Mouse (Mus musculus) heart, embryonic 10.5 days (tissue): ENCODE data around the gene Gm11937. TPM values are rescaled to one million over a fixed set of nuclear protein-coding genes. Genes with fewer than 3 reads are reported as not detected.
"Not testable (repeated sequence)": the region's sequence is repeated elsewhere in the genome, so short reads cannot be mapped to it uniquely, and the experiment has no call there.

Experiments used
- DNase-seq: peaks from one replicate; pipeline ENCODE4 v3.0.0-alpha.2; 2017; ENCODE audit warnings: low spot score
- H3K27ac ChIP-seq: fragments of 300-500 bp; sonication (generic); 2 replicates; pipeline ENCODE4 v1.5.1; 2016; ENCODE audit warnings: mild to moderate bottlenecking
- H3K27me3 ChIP-seq: fragments of 300-500 bp; sonication (generic); 2 replicates; pipeline ENCODE4 v1.6.1; 2016; ENCODE audit warnings: mild to moderate bottlenecking; ENCODE audit not compliant: poor library complexity, insufficient read depth, severe bottlenecking
- H3K36me3 ChIP-seq: fragments of 300-500 bp; sonication (generic); 2 replicates; pipeline ENCODE4 v1.6.1; 2016; ENCODE audit warnings: mild to moderate bottlenecking, moderate library complexity
- H3K4me1 ChIP-seq: fragments of 300-500 bp; sonication (generic); 2 replicates; pipeline ENCODE4 v1.6.1; 2016; ENCODE audit warnings: mild to moderate bottlenecking
- H3K4me3 ChIP-seq: fragments of 300-500 bp; sonication (generic); 2 replicates; pipeline ENCODE4 v1.5.1; 2016; ENCODE audit warnings: mild to moderate bottlenecking, moderate library complexity
- H3K9me3 ChIP-seq: fragments of 300-500 bp; sonication (generic); 2 replicates; pipeline ENCODE4 v1.6.1; 2016; ENCODE audit warnings: mild to moderate bottlenecking, moderate library complexity
- WGBS: fragments of 180-500 bp; shearing (Covaris S2); methylation state at CpG from one replicate; pipeline ENCODE4 v1.1.7; 2016; 5-methylcytosine and 5-hydroxymethylcytosine counted together
- polyA plus RNA-seq: library from polyadenylated mRNA; unstranded; fragments of >200 nt; fragmentation: Nextera tagmentation; extraction: Ambion mirVana; gene quantifications from 2 replicates; pipeline ENCODE4 v1.2.1, GENCODE M21; 2016

The Gm11937 gene
- polyA plus RNA-seq, 1 experiment from 2014 or later = not detected

DNA sequence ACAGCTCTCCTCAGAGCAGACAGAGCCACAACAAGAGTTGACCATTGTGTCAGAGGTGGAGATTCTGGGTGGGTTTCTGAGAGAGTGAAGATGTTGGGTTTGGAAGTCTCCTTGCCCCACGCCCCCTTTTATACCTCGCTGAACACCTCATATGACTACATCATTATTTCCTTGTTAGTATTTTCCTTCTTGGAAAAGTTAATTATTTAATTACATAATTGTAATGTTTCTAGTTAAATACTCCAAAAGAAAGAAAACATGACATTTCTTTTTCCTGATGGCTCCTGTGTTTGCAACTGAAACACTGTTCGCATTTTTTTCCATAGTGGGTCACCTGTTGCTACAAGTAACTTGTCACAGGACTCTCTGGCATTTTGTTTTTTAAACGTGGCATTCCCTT lies 18.1 kb upstream of the Gm11937 start, which contains the start of gene Krtap4-1:
Gene Krtap4-1 (minus strand): TSS at position 101 of the 400 bp plus-strand sequence.
- H3K9me3 ChIP-seq = no peaks in the 10 kb centered on the region
- DNase-seq = no peak
- peaks cover 4% of the 10 kb centered on the region for H3K27me3 ChIP-seq
- H3K4me3 ChIP-seq = no peak within 1 kb of the TSS
- WGBS = 68% methylated on average over 4 of the region's 4 CpGs
- no peak within 1 kb of the TSS for H3K27ac ChIP-seq
- no peaks in the 10 kb centered on the region for H3K4me1 ChIP-seq
- no peaks in the 10 kb centered on the region for H3K36me3 ChIP-seq

DNA sequence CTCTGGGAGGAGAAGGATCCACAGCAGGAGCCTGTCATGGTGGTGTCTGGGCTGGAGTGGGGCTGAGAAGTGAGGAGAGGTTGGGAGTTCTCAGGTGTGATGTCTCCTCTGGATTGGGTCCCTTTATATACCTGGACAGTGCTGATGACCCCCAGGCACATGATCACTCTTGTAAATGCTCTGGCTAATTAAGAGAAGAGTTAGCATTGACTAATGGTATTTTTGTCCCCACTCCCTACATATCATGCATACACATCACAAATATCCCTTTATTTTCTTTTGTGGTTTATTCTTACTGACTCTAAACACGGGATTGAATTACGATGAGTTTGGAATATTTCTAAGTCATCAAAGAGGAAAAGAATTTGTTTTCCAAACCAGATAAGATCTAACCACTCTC lies 10.3 kb upstream of the Gm11937 start, which contains the start of gene Gm11562:
Gene Gm11562 (minus strand): TSS at position 101 of the 400 bp plus-strand sequence.
- Histone ChIP-seq H3K36me3 (no peaks in the 10 kb centered on the region), H3K27me3 (no peaks in the 10 kb centered on the region), H3K4me3 (no peak within 1 kb of the TSS), H3K27ac (no peak within 1 kb of the TSS), H3K9me3 (no peaks in the 10 kb centered on the region), H3K4me1 (no peaks in the 10 kb centered on the region)
- 75% methylated on average over 2 of the region's 2 CpGs for WGBS
- DNase-seq = no peak

DNA sequence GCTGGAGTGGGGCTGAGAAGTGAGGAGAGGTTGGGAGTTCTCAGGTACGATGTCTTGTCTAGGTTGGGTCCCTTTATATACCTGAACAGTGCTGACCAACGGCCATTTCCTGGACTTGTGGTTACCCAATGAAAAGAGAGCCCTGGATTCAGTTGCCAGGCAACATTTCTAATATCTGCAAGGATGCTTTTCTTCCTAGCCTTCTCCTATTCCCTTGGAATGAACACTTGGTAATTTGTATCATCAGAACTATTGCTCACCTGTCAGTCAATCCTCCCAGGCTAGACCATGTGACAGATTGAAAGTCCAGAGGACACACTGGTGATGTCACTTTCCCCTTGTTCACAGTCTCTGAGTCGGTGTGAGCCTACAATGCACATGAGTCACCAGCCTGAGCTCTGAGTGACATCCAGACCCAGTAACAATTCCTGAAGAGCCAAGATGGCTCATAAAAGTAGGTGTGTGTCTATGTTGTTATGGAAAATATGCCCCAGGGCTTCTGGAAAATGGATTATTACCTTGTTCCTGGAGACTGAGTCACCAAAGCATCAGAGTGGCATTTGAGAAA lies 4.9 kb upstream of the Gm11937 start, which contains the start of gene Krtap2-4:
Gene Krtap2-4 (minus strand): TSS at position 51 of the 568 bp plus-strand sequence.
- no peak within 1 kb of the TSS for H3K27ac ChIP-seq
- no peaks in the 10 kb centered on the region for H3K9me3 ChIP-seq
- H3K27me3 ChIP-seq = no peaks in the 10 kb centered on the region
- H3K4me3 ChIP-seq = no peak within 1 kb of the TSS
- no peaks in the 10 kb centered on the region for H3K4me1 ChIP-seq
- WGBS = 73% methylated on average over 3 of the region's 3 CpGs
- DNase-seq = no peak
- H3K36me3 ChIP-seq = no peaks in the 10 kb centered on the region

DNA sequence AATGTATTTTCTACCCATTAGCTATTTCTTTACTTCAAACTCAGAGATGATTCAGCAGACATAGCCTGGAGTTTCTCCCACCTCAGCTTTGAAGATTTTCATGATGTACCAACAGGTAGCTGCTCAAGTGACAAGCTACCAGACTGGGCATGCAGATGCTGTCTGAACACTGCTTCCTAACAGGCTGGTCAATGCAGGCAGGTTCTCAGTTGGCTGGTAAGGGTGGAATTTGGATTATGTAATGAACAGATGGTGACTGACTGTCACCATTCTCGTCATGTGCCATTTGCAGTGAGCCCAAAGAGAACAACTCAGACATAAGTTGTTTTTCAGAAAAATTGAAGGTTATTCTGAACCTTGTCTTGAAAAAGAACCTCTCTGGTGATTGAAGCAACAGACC lies 863 bp downstream of the Gm11937 start:
- H3K9me3 ChIP-seq = no peaks in the 10 kb centered on the region
- H3K4me3 ChIP-seq = no peak overlapping the region
- WGBS = 65% methylated on average over 1 of the region's 1 CpGs
- no peaks in the 10 kb centered on the region for H3K36me3 ChIP-seq
- no peaks in the 10 kb centered on the region for H3K4me1 ChIP-seq
- no peak for DNase-seq
- no peak overlapping the region for H3K27ac ChIP-seq
- H3K27me3 ChIP-seq = no peaks in the 10 kb centered on the region

DNA sequence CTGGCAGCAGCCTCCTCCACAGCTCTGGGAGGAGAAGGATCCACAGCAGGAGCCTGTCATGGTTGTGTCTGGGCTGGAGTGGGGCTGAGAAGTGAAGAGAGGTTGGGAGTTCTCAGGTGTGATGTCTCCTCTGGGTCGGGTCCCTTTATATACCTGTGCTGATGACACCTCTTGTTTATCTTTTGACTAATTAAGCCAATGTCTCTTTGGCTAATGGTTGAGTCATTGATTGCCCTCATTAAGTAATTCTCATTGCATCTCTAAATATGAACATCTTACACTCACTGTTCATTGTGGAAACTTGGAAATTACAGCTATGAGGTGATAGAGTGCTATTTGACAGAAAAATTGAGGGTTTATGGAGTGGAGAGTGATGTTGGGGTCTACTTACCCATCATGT lies 6.8 kb downstream of the Gm11937 start, which contains the start of gene Gm11938:
Gene Gm11938 (minus strand): TSS at position 101 of the 400 bp plus-strand sequence.
- H3K27me3 ChIP-seq, H3K9me3 ChIP-seq, DNase-seq, H3K36me3 ChIP-seq, H3K4me1 ChIP-seq, H3K4me3 ChIP-seq, H3K27ac ChIP-seq: not testable (repeated sequence)
- 53% methylated on average over 1 of the region's 1 CpGs for WGBS

DNA sequence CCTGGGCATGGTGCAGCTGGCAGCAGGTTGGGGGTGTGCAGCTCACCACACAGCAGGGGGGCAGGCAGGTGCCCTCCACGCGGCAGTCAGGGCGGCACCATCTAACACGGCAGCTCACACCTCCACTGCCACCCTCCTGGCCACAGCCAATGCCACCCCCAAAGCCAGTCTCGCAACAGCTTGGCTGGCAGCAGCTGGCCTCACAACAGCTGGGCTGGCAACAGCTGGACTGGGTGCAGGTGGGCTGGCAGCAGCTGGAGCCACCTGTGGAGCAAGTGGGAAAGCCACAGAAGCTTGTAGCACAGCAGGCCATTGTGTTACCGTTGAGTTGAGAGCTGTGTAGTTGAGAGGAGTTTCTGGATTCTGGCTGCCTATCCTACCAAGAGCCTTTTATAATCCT lies 12.2 kb downstream of the Gm11937 start, which contains the start of gene Krtap9-3:
Gene Krtap9-3 (minus strand): TSS at position 364 of the 400 bp plus-strand sequence.
- H3K4me3 ChIP-seq, DNase-seq, H3K4me1 ChIP-seq, H3K9me3 ChIP-seq, H3K36me3 ChIP-seq, H3K27me3 ChIP-seq, H3K27ac ChIP-seq: not testable (repeated sequence)
- 78% methylated on average over 6 of the region's 6 CpGs for WGBS

DNA sequence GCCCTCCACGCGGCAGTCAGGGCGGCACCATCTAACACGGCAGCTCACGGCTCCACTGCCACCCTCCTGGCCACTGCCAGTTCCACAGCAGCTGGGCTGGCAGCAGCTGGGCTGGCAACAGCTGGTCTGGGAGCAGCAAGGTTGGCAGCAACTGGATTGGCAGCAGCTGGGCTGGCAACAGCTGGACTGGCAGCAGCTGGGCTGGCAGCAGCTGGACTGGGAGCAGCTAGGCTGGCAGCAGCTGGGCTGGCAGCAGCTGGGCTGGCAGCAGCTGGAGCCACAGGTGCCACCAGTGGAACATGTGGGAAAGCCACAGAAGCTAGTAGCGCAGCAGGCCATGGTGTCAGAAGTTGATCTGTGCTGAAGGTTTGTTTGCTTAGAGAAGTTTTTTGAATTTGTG lies 19.0 kb downstream of the Gm11937 start, which contains the start of gene Krtap1-3:
Gene Krtap1-3 (minus strand): TSS at position 359 of the 400 bp plus-strand sequence.
- Histone ChIP-seq H3K9me3 (no peaks in the 10 kb centered on the region), H3K4me1 (no peaks in the 10 kb centered on the region), H3K27me3 (no peaks in the 10 kb centered on the region), H3K4me3 (no peak within 1 kb of the TSS), H3K27ac (no peak within 1 kb of the TSS), H3K36me3 (no peaks in the 10 kb centered on the region)
- no peak for DNase-seq
- 83% methylated on average over 6 of the region's 6 CpGs for WGBS

DNA sequence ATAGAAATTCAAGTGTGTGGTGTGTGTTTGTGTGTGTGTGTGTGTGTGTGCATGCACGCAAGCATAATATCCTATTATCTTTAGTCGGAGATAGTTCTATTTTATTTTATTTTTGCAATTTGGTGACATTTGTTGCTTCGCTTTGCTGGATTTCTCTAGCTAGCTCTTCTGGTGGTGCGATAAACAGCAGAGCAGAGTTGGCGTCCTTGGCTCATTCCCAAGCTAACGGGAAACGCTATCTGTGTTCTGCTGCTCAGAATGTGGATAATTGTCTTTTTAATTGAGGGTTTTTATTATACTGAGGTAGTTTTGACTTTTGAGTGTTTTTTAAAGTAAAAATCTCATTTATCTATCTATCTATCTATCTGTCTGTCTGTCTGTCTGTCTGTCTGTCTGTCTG lies 24.9 kb downstream of the Gm11937 start:
- H3K4me3 ChIP-seq = no peak overlapping the region
- H3K27ac ChIP-seq = no peak overlapping the region
- no peaks in the 10 kb centered on the region for H3K4me1 ChIP-seq
- 89% methylated on average over 7 of the region's 7 CpGs for WGBS
- H3K9me3 ChIP-seq = no peaks in the 10 kb centered on the region
- DNase-seq = no peak
- H3K36me3 ChIP-seq = no peaks in the 10 kb centered on the region
- 0 out of 2 replicates have a peak, but pooled peaks cover 5% of the 10 kb centered on the region for H3K27me3 ChIP-seq

DNA sequence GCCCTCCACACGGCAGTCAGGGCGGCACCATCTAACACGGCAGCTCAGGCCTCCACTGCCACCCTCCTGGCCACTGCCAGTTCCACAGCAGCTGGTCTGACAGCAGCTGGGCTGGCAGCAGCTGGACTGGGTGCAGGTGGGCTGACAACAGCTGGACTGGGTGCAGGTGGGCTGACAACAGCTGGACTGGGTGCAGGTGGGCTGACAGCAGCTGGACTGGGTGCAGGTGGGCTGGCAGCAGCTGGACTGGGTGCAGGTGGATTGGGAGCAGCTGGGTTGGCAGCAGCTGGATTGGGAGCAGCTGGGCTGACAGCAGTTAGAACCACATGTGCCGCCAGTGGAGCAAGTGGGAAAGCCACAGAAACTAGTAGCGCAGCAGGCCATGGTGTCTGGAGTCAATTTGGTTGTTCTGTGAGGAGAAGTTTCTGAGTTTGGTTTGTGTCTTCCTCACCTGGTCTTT lies 26.7 kb downstream of the Gm11937 start, which contains the start of gene Krtap1-4:
Gene Krtap1-4 (minus strand): TSS at position 410 of the 460 bp plus-strand sequence.
- Histone ChIP-seq H3K9me3 (no peaks in the 10 kb centered on the region), H3K36me3 (no peaks in the 10 kb centered on the region), H3K27ac (no peak within 1 kb of the TSS), H3K27me3 (0 out of 2 replicates have a peak, but pooled peaks cover 5% of the 10 kb centered on the region), H3K4me1 (no peaks in the 10 kb centered on the region), H3K4me3 (no peak within 1 kb of the TSS)
- DNase-seq = no peak
- WGBS = 89% methylated on average over 5 of the region's 5 CpGs

DNA sequence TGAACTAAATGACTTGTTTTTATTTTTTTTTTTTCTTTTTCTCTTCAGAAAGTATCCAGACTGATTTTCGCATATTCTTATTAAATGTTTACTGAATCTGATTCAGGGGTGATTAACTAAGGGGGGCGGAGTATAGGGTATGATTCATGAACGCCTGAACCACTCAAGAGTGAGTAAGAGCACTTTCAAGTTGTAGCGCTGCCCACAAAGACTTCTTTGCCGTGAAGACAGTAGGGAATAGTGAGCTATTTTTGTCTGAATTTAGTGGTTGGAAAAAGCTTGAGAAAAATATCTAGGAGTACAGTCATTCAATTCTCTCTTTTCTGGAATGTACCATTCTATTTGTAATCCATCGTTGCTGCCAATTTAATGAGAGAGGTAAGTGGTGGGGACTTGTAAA lies 28.4 kb downstream of the Gm11937 start:
- 80% methylated on average over 6 of the region's 6 CpGs for WGBS

DNA sequence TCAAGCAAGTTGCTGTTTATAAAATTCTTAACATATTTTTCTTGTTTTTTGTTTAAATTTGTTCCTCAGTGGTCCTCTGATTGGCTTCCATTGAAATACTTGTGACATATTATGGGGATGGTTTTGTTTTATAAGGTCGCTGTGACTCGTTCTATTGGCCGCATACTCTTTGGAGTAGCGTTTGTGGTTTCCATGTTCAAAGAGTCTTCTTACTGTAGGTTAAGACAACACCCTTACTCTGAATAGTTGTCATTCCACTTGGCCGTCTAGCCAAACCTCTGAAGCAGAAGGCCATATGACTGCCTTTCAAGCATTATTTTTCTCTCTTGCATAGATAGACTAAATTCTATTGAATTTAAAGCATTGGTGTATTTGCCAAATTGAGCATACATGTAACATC lies 28.9 kb downstream of the Gm11937 start:
- no peak for DNase-seq
- H3K4me3 ChIP-seq = no peak overlapping the region
- H3K27me3 ChIP-seq = 0 out of 2 replicates have a peak, but pooled peaks cover 5% of the 10 kb centered on the region
- no peak overlapping the region for H3K27ac ChIP-seq
- H3K4me1 ChIP-seq = no peaks in the 10 kb centered on the region
- WGBS = 86% methylated on average over 5 of the region's 5 CpGs
- no peaks in the 10 kb centered on the region for H3K9me3 ChIP-seq
- no peaks in the 10 kb centered on the region for H3K36me3 ChIP-seq

More for the DNA sequence above, 28.4 kb downstream of the Gm11937 start:
- Histone ChIP-seq H3K4me1 (no peaks in the 10 kb centered on the region), H3K4me3 (no peak overlapping the region), H3K36me3 (no peaks in the 10 kb centered on the region), H3K27me3 (0 out of 2 replicates have a peak, but pooled peaks cover 5% of the 10 kb centered on the region), H3K27ac (no peak overlapping the region), H3K9me3 (no peaks in the 10 kb centered on the region)
- DNase-seq = no peak

DNA sequence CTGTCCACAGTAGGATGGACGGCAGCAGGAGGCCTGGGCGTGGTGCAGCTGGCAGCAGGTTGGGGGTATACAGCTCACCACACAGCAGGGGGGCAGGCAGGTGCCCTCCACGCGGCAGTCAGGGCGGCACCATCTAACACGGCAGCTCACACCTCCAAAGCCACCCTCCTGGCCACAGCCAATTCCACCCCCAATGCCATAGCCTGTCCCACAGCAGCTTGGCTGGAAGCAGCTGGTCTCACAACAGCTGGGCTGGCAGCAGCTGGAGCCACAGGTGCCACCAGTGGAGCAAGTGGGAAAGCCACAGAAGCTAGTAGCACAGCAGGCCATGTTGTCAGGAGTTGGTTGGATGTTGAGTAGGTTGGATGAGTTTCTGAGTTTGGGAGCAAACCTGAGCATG lies 29.4 kb downstream of the Gm11937 start, which contains the start of gene Krtap1-5:
Gene Krtap1-5 (minus strand): TSS at position 381 of the 400 bp plus-strand sequence.
- WGBS = 73% methylated on average over 6 of the region's 6 CpGs
- DNase-seq = no peak

DNA sequence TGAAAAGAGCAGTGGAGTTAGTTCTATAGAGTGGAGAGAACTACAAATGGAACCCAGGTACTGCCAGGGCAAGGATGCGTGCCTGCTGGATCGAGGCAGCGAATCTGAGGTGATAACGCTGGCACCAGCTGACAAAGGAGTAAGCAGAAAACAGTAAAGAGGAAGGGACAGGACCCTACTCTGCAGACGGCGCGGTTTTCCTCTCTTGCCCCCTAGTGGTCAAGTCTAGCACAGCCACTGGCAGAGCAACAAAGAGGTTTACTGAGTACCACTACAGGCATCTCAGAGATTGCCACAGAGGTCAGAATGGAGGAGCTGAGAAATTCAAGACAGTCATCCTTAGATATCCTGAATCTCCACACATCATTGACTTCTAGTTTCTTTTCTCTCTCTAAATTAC lies 35.9 kb downstream of the Gm11937 start:
- H3K4me3 ChIP-seq = no peak overlapping the region
- no peaks in the 10 kb centered on the region for H3K9me3 ChIP-seq
- H3K27me3 ChIP-seq = no peaks in the 10 kb centered on the region
- DNase-seq = peak; percentile 85
- no peaks in the 10 kb centered on the region for H3K4me1 ChIP-seq
- no peaks in the 10 kb centered on the region for H3K36me3 ChIP-seq
- H3K27ac ChIP-seq = no peak overlapping the region
- WGBS = under 1% methylated on average over 7 of the region's 7 CpGs

More for the DNA sequence above, 29.4 kb downstream of the Gm11937 start, which contains the start of gene Krtap1-5:
- H3K27me3 ChIP-seq = 0 out of 2 replicates have a peak, but pooled peaks cover 5% of the 10 kb centered on the region
- no peaks in the 10 kb centered on the region for H3K9me3 ChIP-seq
- no peaks in the 10 kb centered on the region for H3K4me1 ChIP-seq
- H3K27ac ChIP-seq = no peak within 1 kb of the TSS
- H3K4me3 ChIP-seq = no peak within 1 kb of the TSS
- H3K36me3 ChIP-seq = no peaks in the 10 kb centered on the region
